Mouse (Mus musculus): Measurements from ENCODE around the gene Spen.

DNA sequence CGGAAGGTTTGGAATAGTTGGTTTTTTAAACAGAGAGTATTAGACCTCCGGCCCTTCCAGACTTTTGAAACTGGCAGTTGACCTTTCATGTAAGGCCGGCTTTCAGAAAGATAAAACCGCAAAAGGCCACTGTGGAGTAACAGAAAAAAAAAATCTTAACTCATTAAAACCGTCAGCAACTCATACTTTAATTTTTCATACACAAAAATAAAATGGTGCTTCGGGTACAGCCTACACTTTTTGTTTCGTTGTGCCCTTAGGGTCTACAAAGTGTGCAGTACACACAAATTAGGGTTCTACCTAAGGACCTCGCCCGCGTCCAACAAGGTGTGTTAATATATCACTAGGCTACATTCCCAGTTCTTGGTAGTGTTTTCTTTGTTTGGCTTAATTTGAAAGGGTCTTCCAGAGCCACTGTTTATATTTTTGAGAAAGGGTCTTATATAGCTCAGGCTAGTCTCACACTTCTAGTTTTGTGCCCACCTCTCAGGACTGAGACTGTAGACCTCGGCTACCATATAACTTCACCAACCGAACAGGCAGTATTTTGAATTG, 893 bp upstream of the Spen start:
- TF ChIP-seq POLR2A (IDR thresholded peaks at IDR 0.05; ENCODE audit: insufficient read depth, low read depth, low read length) (no peak), CTCF (IDR thresholded peaks at IDR 0.05; ENCODE audit: insufficient read depth, low read depth, low read length) (no peak)

All from olfactory bulb, adult 2 months (tissue).